Comparison of ENCODE assay signal across 23 mouse cellular contexts in genomic region chr10:119223686-119224085, GRCm38 (mm10).
"Had no signal": no experiment of that assay in that cellular context is flagged by ENCODE, and none has a peak within 500 bp of the region (broad histone marks: within the 10 kb centered on the region; RNA-seq: fewer than 3 reads in every experiment).

No protein-coding gene starts in this region.

- H3K27ac ChIP-seq: gastrocnemius, adult 2 months; hindbrain, embryonic 10.5 days; hindbrain, embryonic 12.5 days; hindbrain, embryonic 14.5 days; intestine, embryonic 15.5 days; layer of hippocampus, adult 2 months; left cerebral cortex, adult 2 months; limb, embryonic 10.5 days; limb, embryonic 12.5 days; liver, embryonic 13.5 days; liver, embryonic 15.5 days had no signal

- H3K27me3 ChIP-seq: hindbrain, embryonic 12.5 days; intestine, embryonic 15.5 days; limb, embryonic 12.5 days; liver, embryonic 13.5 days; liver, embryonic 15.5 days had no signal

- H3K9ac ChIP-seq: hindbrain, embryonic 12.5 days; hindbrain, embryonic 14.5 days; intestine, embryonic 15.5 days; limb, embryonic 12.5 days; liver, embryonic 13.5 days; liver, embryonic 15.5 days; liver, postnatal 0 days had no signal

- DNase-seq: gastrocnemius, adult 2 months; gastrocnemius, postnatal 10 days; gastrocnemius, postnatal 25 days; heart, postnatal 10 days; heart, postnatal 4 days; kidney, adult 18-20 months; kidney, adult 8-10 months; kidney, postnatal 10 days; kidney, postnatal 25 days; kidney, postnatal 4 days; layer of hippocampus, adult 9-11 months; liver; liver, embryonic 13.5 days; liver, postnatal 0 days had no signal

- H3K4me1 ChIP-seq: limb, embryonic 12.5 days; liver, embryonic 15.5 days had no signal

- H3K4me3 ChIP-seq: gastrocnemius, adult 2 months; hindbrain, embryonic 10.5 days; hindbrain, embryonic 12.5 days; intestine, embryonic 15.5 days; layer of hippocampus, adult 2 months; left cerebral cortex, adult 2 months; limb, embryonic 10.5 days; limb, embryonic 12.5 days; liver, embryonic 13.5 days; liver, embryonic 15.5 days had no signal
